Mouse (Mus musculus) kidney, embryonic 16.5 days (tissue): Measurements from ENCODE around the gene Rps6ka1. TPM values are rescaled to one million over a fixed set of nuclear protein-coding genes. Genes with fewer than 3 reads are reported as not detected.
A peak's percentile ranks its signal among the peaks of the same experiment; 100 is the strongest.

Source experiments
- ATAC-seq: fragments of 200-750 bp; cut with Nextera tagmentation; 2 replicates; pipeline ENCODE4 v1.8.0; 2017; ENCODE audit warnings: moderate TSS enrichment; ENCODE audit not compliant: low FRiP score, low TSS enrichment
- H3K27ac ChIP-seq: fragments of 300-500 bp; sonication (generic); 2 replicates; pipeline ENCODE4 v1.5.1; 2014; ENCODE audit warnings: low read length
- H3K27me3 ChIP-seq: fragments of 300-500 bp; sonication (generic); 2 replicates; pipeline ENCODE4 v1.6.1; 2014; ENCODE audit warnings: low read length, control low read depth, mixed read lengths; ENCODE audit not compliant: insufficient read depth
- H3K36me3 ChIP-seq: fragments of 300-500 bp; sonication (generic); 2 replicates; pipeline ENCODE4 v1.6.1; 2014; ENCODE audit warnings: low read length, control low read depth, mixed read lengths; ENCODE audit not compliant: insufficient read depth
- H3K4me1 ChIP-seq: fragments of 300-500 bp; sonication (generic); 2 replicates; pipeline ENCODE4 v1.6.1; 2014; ENCODE audit warnings: low read length, control low read depth, mixed read lengths; ENCODE audit not compliant: insufficient read depth
- H3K4me2 ChIP-seq: fragments of 300-500 bp; sonication (generic); replicated peaks from 2 replicates; pipeline ENCODE4 v1.6.1; 2014; ENCODE audit warnings: low read depth, low read length
- H3K4me3 ChIP-seq: fragments of 300-500 bp; sonication (generic); 2 replicates; pipeline ENCODE4 v1.5.1; 2014; ENCODE audit warnings: mild to moderate bottlenecking, low read length
- H3K9ac ChIP-seq: fragments of 300-500 bp; sonication (generic); replicated peaks from 2 replicates; pipeline ENCODE4 v1.6.1; 2014; ENCODE audit warnings: low read length
- H3K9me3 ChIP-seq: fragments of 300-500 bp; sonication (generic); 2 replicates; pipeline ENCODE4 v1.6.1; 2016; ENCODE audit warnings: low read length, control low read depth
- WGBS: fragments of 180-500 bp; shearing (Covaris S2); extraction: QIAGEN DNeasy Blood & Tissue Kit; methylation state at CpG from one replicate; pipeline ENCODE4 v1.1.7; 2014; 5-methylcytosine and 5-hydroxymethylcytosine counted together
- polyA plus RNA-seq: library from polyadenylated mRNA; unstranded; fragments of >200 nt; fragmentation: Nextera tagmentation; extraction: Ambion mirVana; gene quantifications from 2 replicates; pipeline ENCODE4 v1.2.1, GENCODE M21; 2015

Rps6ka1 gene
- polyA plus RNA-seq, 1 experiment from 2014 or later, result 52.0 TPM

- H3K4me1 ChIP-seq, result no peaks in the 10 kb centered on the region; the same call in 1 of the 2 replicates
- H3K4me3 ChIP-seq, result no peak overlapping the region
- H3K27ac ChIP-seq, result no peak overlapping the region
- no peak for ATAC-seq
- H3K9ac ChIP-seq, result no peak overlapping the region
- no peaks in the 10 kb centered on the region for H3K9me3 ChIP-seq
- H3K27me3 ChIP-seq, result no peaks in the 10 kb centered on the region
- no peak overlapping the region for H3K4me2 ChIP-seq
- 87% methylated on average over 7 of the region's 7 CpGs for WGBS
- peaks cover 5% of the 10 kb centered on the region; the same call in 1 of the 2 replicates for H3K36me3 ChIP-seq
Measured at GRCm38 (mm10) chr4:133872222-133872811, 15.3 kb downstream of the Rps6ka1 start.

DNA sequence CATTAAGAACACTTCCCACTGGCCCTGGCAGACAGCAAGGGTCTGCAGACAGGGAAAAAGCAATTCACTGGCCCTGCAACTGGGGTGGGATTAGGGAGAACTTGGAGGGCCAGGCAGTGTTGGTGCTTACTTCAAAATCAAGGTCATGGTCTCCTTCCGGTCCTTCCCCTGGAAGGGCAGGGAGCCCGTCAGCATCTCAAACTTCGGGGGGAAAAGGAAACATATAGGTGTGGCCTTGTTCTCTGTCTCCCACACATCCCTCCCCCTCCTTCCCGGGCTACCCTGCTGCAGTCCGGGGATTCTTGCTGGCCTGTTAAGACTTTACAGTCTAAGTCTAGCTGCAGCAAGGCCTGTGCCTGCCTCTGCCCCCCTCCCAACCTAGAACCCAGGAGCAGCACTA is 22.4 kb downstream of the Rps6ka1 start:
- peak overlapping the region; percentile 83 for H3K27ac ChIP-seq
- H3K9ac ChIP-seq, result peak overlapping the region; percentile 30
- 38% methylated on average over 5 of the region's 5 CpGs for WGBS
- no peak overlapping the region for H3K4me3 ChIP-seq
- no peak overlapping the region for H3K4me2 ChIP-seq
- peaks cover 25% of the 10 kb centered on the region for H3K4me1 ChIP-seq
- H3K9me3 ChIP-seq, result no peaks in the 10 kb centered on the region
- H3K27me3 ChIP-seq, result no peaks in the 10 kb centered on the region
- peaks cover 17% of the 10 kb centered on the region for H3K36me3 ChIP-seq
- no peak for ATAC-seq

DNA sequence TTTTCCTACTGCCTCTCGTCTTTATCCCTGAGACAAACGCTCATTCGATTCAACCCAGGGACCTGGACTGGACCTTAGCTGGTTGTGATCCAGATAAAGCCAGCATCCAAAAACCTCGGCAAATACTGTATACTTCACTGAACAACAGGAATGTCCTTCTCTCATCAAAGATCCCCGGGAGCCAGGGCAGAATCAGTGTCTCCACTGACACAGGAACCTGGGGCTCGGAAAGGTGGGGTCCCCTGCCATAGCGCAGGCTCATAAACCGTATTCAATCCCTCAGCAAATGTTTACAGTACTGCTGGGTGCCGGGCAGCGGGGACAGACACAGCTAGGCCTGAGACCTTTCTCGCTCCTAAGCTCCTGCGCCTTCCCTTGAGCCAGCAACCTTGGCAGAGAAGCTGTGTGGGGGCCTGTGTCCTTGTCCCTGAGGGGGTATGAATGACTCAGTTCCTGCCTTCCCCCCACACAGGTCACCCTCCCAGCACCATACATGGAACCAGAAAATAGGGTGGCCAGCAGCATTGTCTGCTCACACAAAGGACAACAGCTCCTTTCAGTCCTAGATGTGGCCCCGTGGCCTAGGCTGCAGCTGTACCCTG is 23.1 kb downstream of the Rps6ka1 start:
- Histone ChIP-seq H3K9ac (peak overlapping the region; percentile 30), H3K4me3 (no peak overlapping the region), H3K4me2 (no peak overlapping the region), H3K4me1 (peaks cover 25% of the 10 kb centered on the region), H3K36me3 (peaks cover 22% of the 10 kb centered on the region), H3K27ac (peak overlapping the region; percentile 83), H3K9me3 (no peaks in the 10 kb centered on the region), H3K27me3 (no peaks in the 10 kb centered on the region)
- WGBS, result 48% methylated on average over 13 of the region's 13 CpGs
- ATAC-seq, result peak; percentile 57

GRCm38 (mm10) chr4:133863795-133864379 is 23.7 kb downstream of the Rps6ka1 start:
- no peaks in the 10 kb centered on the region for H3K9me3 ChIP-seq
- H3K9ac ChIP-seq, result peak overlapping the region; percentile 48
- H3K4me3 ChIP-seq, result no peak overlapping the region
- no peaks in the 10 kb centered on the region for H3K27me3 ChIP-seq
- no peak overlapping the region for H3K4me2 ChIP-seq
- ATAC-seq, result peak; percentile 59
- peak overlapping the region; percentile 83 for H3K27ac ChIP-seq
- WGBS, result 53% methylated on average over 12 of the region's 12 CpGs
- peaks cover 18% of the 10 kb centered on the region for H3K36me3 ChIP-seq
- H3K4me1 ChIP-seq, result peaks cover 25% of the 10 kb centered on the region

GRCm38 (mm10) chr4:133857527-133857926 is 30.1 kb downstream of the Rps6ka1 start:
- H3K4me2 ChIP-seq, result no peak overlapping the region
- H3K27ac ChIP-seq, result no peak overlapping the region
- no peak for ATAC-seq
- 78% methylated on average over 4 of the region's 4 CpGs for WGBS
- H3K4me1 ChIP-seq, result no peaks in the 10 kb centered on the region
- no peaks in the 10 kb centered on the region for H3K27me3 ChIP-seq
- H3K4me3 ChIP-seq, result no peak overlapping the region
- no peak overlapping the region for H3K9ac ChIP-seq
- no peaks in the 10 kb centered on the region for H3K9me3 ChIP-seq
- H3K36me3 ChIP-seq, result peaks cover 21% of the 10 kb centered on the region

DNA sequence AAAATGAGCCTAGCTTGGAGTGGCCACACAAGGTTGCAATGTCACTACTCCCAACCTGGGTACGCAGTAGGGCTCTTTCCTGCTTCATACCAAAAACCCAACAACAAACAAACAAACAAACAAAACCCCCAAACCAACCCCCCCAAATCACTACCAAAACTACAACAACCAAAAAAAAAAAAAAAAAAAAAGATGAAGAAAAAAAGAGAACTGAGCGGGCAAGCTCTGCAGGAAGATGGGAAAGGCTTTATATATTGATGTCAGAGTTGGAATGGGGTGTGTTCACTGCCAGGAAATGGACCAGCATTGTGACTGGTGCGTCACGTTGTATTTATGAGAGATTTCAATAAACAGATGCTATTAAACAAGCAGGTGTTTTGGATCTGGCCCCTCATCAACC is 33.0 kb downstream of the Rps6ka1 start:
- Histone ChIP-seq H3K4me2 (no peak overlapping the region), H3K4me1 (no peaks in the 10 kb centered on the region), H3K36me3 (peaks cover 15% of the 10 kb centered on the region; the same call in 1 of the 2 replicates), H3K9ac (no peak overlapping the region; the same call in 1 of the 2 replicates), H3K4me3 (no peak overlapping the region), H3K9me3 (no peaks in the 10 kb centered on the region), H3K27me3 (no peaks in the 10 kb centered on the region), H3K27ac (no peak overlapping the region)
- WGBS, result 88% methylated on average over 4 of the region's 4 CpGs
- no peak for ATAC-seq

GRCm38 (mm10) chr4:133853630-133854029 is 34.0 kb downstream of the Rps6ka1 start:
- no peaks in the 10 kb centered on the region for H3K27me3 ChIP-seq
- WGBS, result 60% methylated on average over 10 of the region's 10 CpGs
- ATAC-seq, result no peak
- H3K36me3 ChIP-seq, result peaks cover 19% of the 10 kb centered on the region
- H3K27ac ChIP-seq, result no peak overlapping the region
- H3K9ac ChIP-seq, result no peak overlapping the region
- no peaks in the 10 kb centered on the region for H3K4me1 ChIP-seq
- no peak overlapping the region for H3K4me2 ChIP-seq
- H3K9me3 ChIP-seq, result no peaks in the 10 kb centered on the region
- no peak overlapping the region for H3K4me3 ChIP-seq

- no peaks in the 10 kb centered on the region for H3K27me3 ChIP-seq
- H3K27ac ChIP-seq, result no peak overlapping the region
- ATAC-seq, result no peak
- no peak overlapping the region for H3K4me3 ChIP-seq
- no peak overlapping the region for H3K9ac ChIP-seq
- H3K4me2 ChIP-seq, result no peak overlapping the region
- peaks cover 18% of the 10 kb centered on the region for H3K36me3 ChIP-seq
- WGBS, result 86% methylated on average over 1 of the region's 1 CpGs
- H3K9me3 ChIP-seq, result no peaks in the 10 kb centered on the region
- no peaks in the 10 kb centered on the region for H3K4me1 ChIP-seq
Measured at GRCm38 (mm10) chr4:133846625-133847024, 41.0 kb downstream of the Rps6ka1 start.

- H3K4me2 ChIP-seq, result no peak overlapping the region
- no peak for ATAC-seq
- H3K36me3 ChIP-seq, result peaks cover 8% of the 10 kb centered on the region
- no peaks in the 10 kb centered on the region for H3K4me1 ChIP-seq
- no peaks in the 10 kb centered on the region for H3K9me3 ChIP-seq
- H3K9ac ChIP-seq, result no peak overlapping the region
- H3K27ac ChIP-seq, result no peak overlapping the region
- 89% methylated on average over 9 of the region's 9 CpGs for WGBS
- H3K27me3 ChIP-seq, result no peaks in the 10 kb centered on the region
- no peak overlapping the region for H3K4me3 ChIP-seq
Measured at GRCm38 (mm10) chr4:133845060-133845459, 42.5 kb downstream of the Rps6ka1 start.

- no peak overlapping the region for H3K9ac ChIP-seq
- no peak for ATAC-seq
- H3K36me3 ChIP-seq, result peaks cover 5% of the 10 kb centered on the region; the same call in 1 of the 2 replicates
- no peaks in the 10 kb centered on the region for H3K4me1 ChIP-seq
- no peak overlapping the region for H3K4me3 ChIP-seq
- no peak overlapping the region for H3K4me2 ChIP-seq
- H3K27ac ChIP-seq, result no peak overlapping the region
- H3K27me3 ChIP-seq, result no peaks in the 10 kb centered on the region
- no peaks in the 10 kb centered on the region for H3K9me3 ChIP-seq
- 49% methylated on average over 14 of the region's 14 CpGs for WGBS
Measured at GRCm38 (mm10) chr4:133844209-133844841, 43.3 kb downstream of the Rps6ka1 start.
